Mouse (Mus musculus) heart, postnatal 0 days (tissue): ENCODE measurements around the gene Igf1r. TPM values are rescaled to one million over a fixed set of nuclear protein-coding genes. Genes with fewer than 3 reads are reported as not detected.

ENCODE experiments used
- ATAC-seq: fragments of 200-750 bp; cut with Nextera tagmentation; 2 replicates; pipeline ENCODE4 v1.8.0; 2017; ENCODE audit warnings: low read depth, moderate number of reproducible peaks, moderate library complexity; ENCODE audit not compliant: insufficient read depth
- DNase-seq: peaks from one replicate; pipeline ENCODE4 v3.0.0-alpha.2; 2016; ENCODE audit warnings: low spot score
- H3K27ac ChIP-seq: fragments of 300-500 bp; sonication (generic); 2 replicates; pipeline ENCODE4 v1.5.1; 2014; ENCODE audit warnings: low read depth, mild to moderate bottlenecking
- H3K27me3 ChIP-seq: fragments of 300-500 bp; sonication (generic); 2 replicates; pipeline ENCODE4 v1.6.1; 2014; ENCODE audit warnings: low read length, mixed read lengths; ENCODE audit not compliant: control insufficient read depth, insufficient read depth
- H3K36me3 ChIP-seq: fragments of 300-500 bp; sonication (generic); replicated peaks from 2 replicates; pipeline ENCODE4 v1.6.1; 2014; ENCODE audit warnings: low read length, mixed read lengths; ENCODE audit not compliant: control insufficient read depth, insufficient read depth
- H3K4me1 ChIP-seq: fragments of 300-500 bp; sonication (generic); 2 replicates; pipeline ENCODE4 v1.6.1; 2014; ENCODE audit warnings: antibody characterized with exemption; ENCODE audit not compliant: control insufficient read depth, insufficient read depth
- H3K4me2 ChIP-seq: fragments of 300-500 bp; sonication (generic); 2 replicates; pipeline ENCODE4 v1.6.1; 2014; ENCODE audit warnings: low read depth, mild to moderate bottlenecking, low read length, moderate library complexity
- H3K4me3 ChIP-seq: fragments of 300-500 bp; sonication (generic); 2 replicates; pipeline ENCODE4 v1.5.1; 2014; ENCODE audit warnings: low read depth, low read length
- H3K9ac ChIP-seq: fragments of 300-500 bp; sonication (generic); replicated peaks from 2 replicates; pipeline ENCODE4 v1.6.1; 2014; ENCODE audit warnings: low read depth, low read length, mixed read lengths
- H3K9me3 ChIP-seq: fragments of 300-500 bp; sonication (generic); replicated peaks from 2 replicates; pipeline ENCODE4 v1.6.1; 2016; ENCODE audit warnings: low read length; ENCODE audit not compliant: control insufficient read depth
- CTCF ChIP-seq: IDR thresholded peaks from 2 replicates; pipeline ENCODE4 v1.5.1; 2016; ENCODE audit warnings: antibody characterized with exemption, control low read depth, low read depth
- EP300 ChIP-seq: IDR thresholded peaks from 2 replicates; pipeline ENCODE4 v1.6.1; 2016; ENCODE audit warnings: antibody characterized with exemption, low read depth
- WGBS: fragments of 180-500 bp; shearing (Covaris S2); extraction: QIAGEN DNeasy Blood & Tissue Kit; methylation state at CpG from one replicate; pipeline ENCODE4 v1.1.7; 2014; 5-methylcytosine and 5-hydroxymethylcytosine counted together
- polyA plus RNA-seq: library from polyadenylated mRNA; unstranded; fragments of >200 nt; fragmentation: Nextera tagmentation; extraction: Ambion mirVana; gene quantifications from 2 replicates; pipeline ENCODE4 v1.2.1, GENCODE M21; 2015
- total RNA-seq: library from RNA; depleted of rRNA; stranded (reverse); fragments of >200 nt; gene quantifications from 2 replicates; pipeline ENCODE4 v1.2.3, GENCODE M21; 2014; ENCODE audit warnings: low replicate concordance

Igf1r gene
- total and polyA plus RNA-seq, 2 experiments from 2014 or later: 8.8 to 41.8 TPM

GRCm38 (mm10) chr7:68065904-68066303 is 113.3 kb downstream of the Igf1r start:
- DNase-seq (peak; percentile 53), ATAC-seq (0 out of 2 replicates have a peak, but pooled peaks have one; percentile 40)
- Histone ChIP-seq H3K4me1 (peaks cover 56% of the 10 kb centered on the region), H3K27ac (no peak overlapping the region), H3K9ac (no peak overlapping the region), H3K9me3 (no peaks in the 10 kb centered on the region), H3K4me3 (no peak overlapping the region), H3K4me2 (no peak overlapping the region), H3K27me3 (no peaks in the 10 kb centered on the region), H3K36me3 (no peaks in the 10 kb centered on the region)
- WGBS: 24% methylated on average over 6 of the region's 6 CpGs
- no peak for TF ChIP-seq EP300

GRCm38 (mm10) chr7:68067321-68067720 is 114.7 kb downstream of the Igf1r start:
- Histone ChIP-seq H3K9ac (no peak overlapping the region), H3K4me1 (peaks cover 65% of the 10 kb centered on the region), H3K9me3 (no peaks in the 10 kb centered on the region), H3K27me3 (no peaks in the 10 kb centered on the region), H3K4me2 (no peak overlapping the region), H3K4me3 (no peak overlapping the region), H3K36me3 (no peaks in the 10 kb centered on the region), H3K27ac (no peak overlapping the region)
- ATAC-seq: no peak
- TF ChIP-seq CTCF: no peak
- no peak for TF ChIP-seq EP300
- DNase-seq: no peak
- WGBS: 84% methylated on average over 4 of the region's 4 CpGs

- H3K27ac ChIP-seq: 0 out of 2 replicates have a peak overlapping the region, but pooled peaks have one; percentile 50
Observed at GRCm38 (mm10) chr7:68069324-68069723, 116.7 kb downstream of the Igf1r start.

GRCm38 (mm10) chr7:68070030-68070429 is 117.4 kb downstream of the Igf1r start:
- DNase-seq (no peak), ATAC-seq (no peak)
- Histone ChIP-seq H3K27me3 (no peaks in the 10 kb centered on the region), H3K9ac (no peak overlapping the region), H3K4me1 (peaks cover 71% of the 10 kb centered on the region), H3K4me2 (peak overlapping the region; percentile 43; the same call in 1 of the 2 replicates), H3K27ac (peak overlapping the region; percentile 50), H3K9me3 (no peaks in the 10 kb centered on the region), H3K36me3 (no peaks in the 10 kb centered on the region), H3K4me3 (no peak overlapping the region)
- TF ChIP-seq EP300 (no peak), CTCF (no peak)
- WGBS: 21% methylated on average over 3 of the region's 3 CpGs

More at GRCm38 (mm10) chr7:68069324-68069723, 116.7 kb downstream of the Igf1r start:
- 39% methylated on average over 7 of the region's 7 CpGs for WGBS
- H3K27me3 ChIP-seq: no peaks in the 10 kb centered on the region
- DNase-seq (no peak), ATAC-seq (no peak)
- no peak overlapping the region for H3K9ac ChIP-seq
- no peak overlapping the region for H3K4me3 ChIP-seq
- no peaks in the 10 kb centered on the region for H3K9me3 ChIP-seq
- TF ChIP-seq CTCF: no peak
- no peak for TF ChIP-seq EP300
- no peak overlapping the region for H3K4me2 ChIP-seq
- peaks cover 72% of the 10 kb centered on the region for H3K4me1 ChIP-seq
- H3K36me3 ChIP-seq: no peaks in the 10 kb centered on the region

GRCm38 (mm10) chr7:68070626-68071025 is 118.0 kb downstream of the Igf1r start:
- H3K27me3 ChIP-seq: no peaks in the 10 kb centered on the region
- peak overlapping the region; percentile 43 for H3K4me2 ChIP-seq
- TF ChIP-seq CTCF (peak; percentile 36), EP300 (no peak)
- no peak overlapping the region for H3K4me3 ChIP-seq
- no peak overlapping the region for H3K9ac ChIP-seq
- WGBS: 3% methylated on average over 7 of the region's 7 CpGs
- peaks cover 74% of the 10 kb centered on the region for H3K4me1 ChIP-seq
- peak overlapping the region; percentile 50; the same call in 1 of the 2 replicates for H3K27ac ChIP-seq
- no peaks in the 10 kb centered on the region for H3K36me3 ChIP-seq
- no peaks in the 10 kb centered on the region for H3K9me3 ChIP-seq
- peak; percentile 91 for DNase-seq
- peak; percentile 74 for ATAC-seq

GRCm38 (mm10) chr7:68071050-68071449 is 118.4 kb downstream of the Igf1r start:
- no peaks in the 10 kb centered on the region for H3K36me3 ChIP-seq
- H3K4me1 ChIP-seq: peaks cover 73% of the 10 kb centered on the region
- H3K4me2 ChIP-seq: no peak overlapping the region
- WGBS: 79% methylated on average over 3 of the region's 3 CpGs
- no peaks in the 10 kb centered on the region for H3K9me3 ChIP-seq
- no peak overlapping the region for H3K4me3 ChIP-seq
- no peak overlapping the region for H3K9ac ChIP-seq
- no peaks in the 10 kb centered on the region for H3K27me3 ChIP-seq
- DNase-seq (no peak), ATAC-seq (no peak)
- no peak for TF ChIP-seq CTCF
- no peak for TF ChIP-seq EP300
- H3K27ac ChIP-seq: no peak overlapping the region
